Mouse (Mus musculus) mature B cell (primary cell): ENCODE measurements around the gene Manbal.

Experiments used
- in situ Hi-C: fragments of 300-500 bp; cut with MboI; formaldehyde crosslinking; loops from 2 replicates; pipeline ENCODE4 v1.14.3; 2019

Gene Manbal

DNA sequence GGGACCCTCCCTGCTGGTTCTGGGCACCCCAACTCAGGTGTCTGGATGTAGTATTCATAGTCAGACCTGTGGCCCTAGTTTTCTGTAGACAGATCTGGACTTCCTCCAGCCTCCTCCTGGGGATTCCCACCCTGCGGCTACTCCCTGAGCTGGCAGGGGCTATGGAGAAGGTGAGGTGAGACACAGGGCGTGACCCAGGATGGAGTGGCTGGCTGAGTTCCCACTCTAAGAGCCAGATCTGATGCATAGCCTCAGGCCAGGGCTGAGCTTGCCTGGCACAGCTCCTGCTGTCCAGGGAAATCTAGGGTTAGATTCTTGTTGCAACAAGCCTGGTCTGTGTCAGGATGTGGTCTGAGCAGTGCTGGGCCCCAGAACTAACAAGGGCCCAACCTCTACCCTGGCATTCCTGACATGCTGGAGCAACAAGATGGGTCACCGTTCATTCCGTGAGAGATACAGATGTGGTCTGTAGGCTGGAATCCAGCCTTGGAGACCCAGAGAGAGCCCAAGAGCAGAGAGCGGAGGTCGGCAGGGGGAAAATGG is 43.8 kb downstream of the Manbal start:
- in situ Hi-C loops, result no loop called here

DNA sequence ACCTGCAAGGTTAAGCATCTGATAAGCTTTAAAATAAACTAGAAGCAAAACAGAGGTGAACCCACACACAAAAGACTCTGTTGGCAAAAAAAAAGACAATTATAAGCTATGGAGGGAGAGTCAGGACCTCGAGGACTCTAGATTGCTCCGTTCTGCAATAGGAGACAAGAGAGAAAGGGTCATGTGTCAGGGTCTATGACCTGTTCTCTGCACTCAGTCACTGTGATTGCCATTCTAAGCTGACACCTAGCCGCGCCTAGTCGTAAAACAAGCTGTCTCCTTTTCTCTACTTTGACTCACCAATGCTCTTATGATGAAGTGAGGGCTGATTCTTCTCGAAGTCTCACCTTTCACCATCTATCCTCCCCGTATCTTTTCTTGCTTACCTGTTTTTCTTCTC is 45.1 kb downstream of the Manbal start:
- in situ Hi-C loops, result no loop called here

DNA sequence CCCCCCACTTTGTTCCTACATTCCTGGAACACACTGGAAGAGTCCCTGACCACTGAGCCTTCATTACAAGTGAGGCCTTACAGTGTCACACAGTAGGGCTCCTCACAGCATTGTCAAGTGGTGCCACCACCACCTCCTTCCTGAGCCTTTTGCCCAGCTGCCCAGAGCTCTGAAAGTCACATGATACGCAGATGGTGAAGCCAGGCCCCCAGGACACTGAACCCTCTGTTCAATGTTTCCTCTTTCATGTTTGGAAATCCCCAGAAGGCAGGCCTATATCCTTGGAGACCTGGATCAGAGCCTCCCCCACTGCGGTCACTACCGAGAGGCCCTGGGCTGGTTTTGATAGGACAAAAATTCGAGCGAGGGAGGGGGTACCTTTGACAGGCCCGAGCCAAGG is 49.8 kb downstream of the Manbal start:
- in situ Hi-C loops, result no loop called here

DNA sequence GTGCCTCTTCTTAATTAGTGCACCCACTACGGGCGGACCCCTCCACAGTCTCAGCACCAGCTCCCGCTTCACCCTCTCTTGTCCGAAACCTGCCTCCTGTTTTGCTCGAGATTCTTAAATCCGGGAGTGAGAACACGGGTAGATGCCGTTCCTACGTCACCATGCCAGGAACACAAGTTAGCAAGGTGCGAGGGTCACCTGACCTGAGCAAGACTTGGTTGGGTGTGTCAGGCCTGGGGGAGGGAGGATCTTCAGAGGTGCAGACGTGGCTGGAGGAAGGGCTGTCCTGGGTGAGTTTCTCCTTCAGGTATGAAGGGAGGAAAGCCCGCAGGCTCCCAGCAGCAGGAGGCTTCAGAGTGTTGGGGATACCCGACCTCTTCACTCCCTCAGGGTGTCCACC is 50.8 kb downstream of the Manbal start, which contains the start of gene Src:
TSS of gene Src (plus strand) at position 239 of the 400 bp plus-strand sequence.
- in situ Hi-C loops, result no loop called here

DNA sequence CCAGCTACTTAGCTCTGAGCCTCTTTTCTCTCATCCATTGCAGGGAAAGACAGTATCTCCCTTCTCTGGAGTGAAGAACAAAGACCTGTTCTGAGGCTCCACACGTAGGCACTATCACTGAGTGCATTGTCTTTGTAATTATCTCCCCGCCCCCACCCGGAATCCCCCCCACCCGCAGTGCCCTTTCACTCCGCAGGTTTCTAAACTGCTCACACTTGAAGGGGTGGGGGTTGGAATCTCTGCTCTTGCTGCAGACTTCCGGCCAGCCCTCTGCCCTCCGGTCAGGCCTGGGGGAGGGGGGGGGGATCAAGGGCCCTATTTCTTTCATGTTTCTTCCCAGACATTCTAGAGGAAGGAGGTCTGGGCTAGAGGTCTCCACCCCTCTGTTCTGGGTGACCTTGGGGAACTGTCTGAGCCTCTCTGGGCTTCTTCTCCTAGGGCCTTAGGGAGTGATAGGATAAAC is 51.2 kb downstream of the Manbal start:
- in situ Hi-C loops, result no loop called here

DNA sequence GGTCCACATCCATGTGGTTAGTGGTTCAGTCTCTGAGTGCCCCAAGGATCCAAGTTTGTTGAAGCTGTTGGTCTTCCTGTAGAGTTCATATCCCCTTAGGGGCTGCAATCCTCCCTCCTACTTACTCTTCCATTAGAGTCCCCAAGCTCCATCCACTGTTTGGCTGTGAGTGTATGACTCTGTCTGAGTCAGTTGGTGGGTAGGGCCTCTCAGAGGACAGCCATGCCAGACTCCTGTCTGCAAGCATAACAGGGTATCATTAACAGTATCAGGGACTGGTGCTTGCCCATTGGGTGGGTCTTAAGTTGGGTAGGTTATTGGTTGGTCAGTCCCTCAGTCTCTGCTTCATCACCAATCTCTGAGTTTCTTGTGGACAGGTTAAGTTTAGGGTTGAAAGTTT is 52.1 kb downstream of the Manbal start:
- in situ Hi-C loops, result no loop called here

DNA sequence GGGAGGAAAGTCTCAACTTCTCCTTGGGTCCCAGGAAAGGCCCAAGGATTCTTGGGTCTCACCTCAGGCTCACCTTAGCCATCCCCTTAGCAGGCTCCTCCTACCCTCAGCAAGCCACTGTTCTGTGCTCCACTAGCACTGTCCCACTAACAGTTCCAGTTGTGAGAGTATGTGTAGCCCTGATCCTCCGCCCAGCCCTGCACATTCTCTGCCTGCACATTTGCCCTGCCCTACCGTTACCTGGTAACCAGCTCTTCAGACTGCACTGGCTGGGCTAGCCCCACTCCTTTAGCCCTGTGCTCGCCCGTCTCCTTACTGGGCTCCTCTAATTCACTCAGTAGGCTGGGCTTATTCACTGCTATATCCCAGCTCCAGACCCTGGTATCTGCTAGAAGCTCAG is 53.0 kb downstream of the Manbal start:
- in situ Hi-C loops, result no loop called here

DNA sequence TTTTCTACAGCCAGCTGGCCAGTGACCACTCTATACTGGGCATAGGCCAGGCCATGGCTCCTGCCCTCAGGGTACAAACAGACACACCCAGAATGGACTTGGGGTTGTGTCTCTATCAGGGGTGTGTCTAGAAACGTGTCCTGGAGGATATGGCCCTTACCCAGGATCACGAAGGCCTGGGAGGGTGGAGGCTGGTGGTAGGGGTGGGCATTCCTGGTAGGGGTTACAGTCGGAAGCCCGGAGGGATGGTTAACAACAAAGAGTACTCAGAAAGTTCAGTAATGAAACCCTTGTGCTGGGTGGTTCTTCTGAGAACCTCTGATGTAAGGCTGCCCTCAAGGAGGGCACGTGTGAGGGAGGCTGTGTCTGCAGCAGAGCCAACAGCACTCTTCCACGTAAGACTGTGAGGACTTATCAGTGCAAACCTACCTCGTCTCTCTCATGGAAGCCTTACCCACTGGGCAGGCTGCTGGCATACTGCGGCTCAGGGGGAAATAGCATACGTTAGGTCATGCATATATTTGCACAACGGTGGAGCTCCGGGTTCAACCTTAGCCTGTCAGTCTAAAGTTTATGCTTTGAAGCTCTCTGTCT is 54.8 kb downstream of the Manbal start:
- in situ Hi-C loops, result no loop called here

DNA sequence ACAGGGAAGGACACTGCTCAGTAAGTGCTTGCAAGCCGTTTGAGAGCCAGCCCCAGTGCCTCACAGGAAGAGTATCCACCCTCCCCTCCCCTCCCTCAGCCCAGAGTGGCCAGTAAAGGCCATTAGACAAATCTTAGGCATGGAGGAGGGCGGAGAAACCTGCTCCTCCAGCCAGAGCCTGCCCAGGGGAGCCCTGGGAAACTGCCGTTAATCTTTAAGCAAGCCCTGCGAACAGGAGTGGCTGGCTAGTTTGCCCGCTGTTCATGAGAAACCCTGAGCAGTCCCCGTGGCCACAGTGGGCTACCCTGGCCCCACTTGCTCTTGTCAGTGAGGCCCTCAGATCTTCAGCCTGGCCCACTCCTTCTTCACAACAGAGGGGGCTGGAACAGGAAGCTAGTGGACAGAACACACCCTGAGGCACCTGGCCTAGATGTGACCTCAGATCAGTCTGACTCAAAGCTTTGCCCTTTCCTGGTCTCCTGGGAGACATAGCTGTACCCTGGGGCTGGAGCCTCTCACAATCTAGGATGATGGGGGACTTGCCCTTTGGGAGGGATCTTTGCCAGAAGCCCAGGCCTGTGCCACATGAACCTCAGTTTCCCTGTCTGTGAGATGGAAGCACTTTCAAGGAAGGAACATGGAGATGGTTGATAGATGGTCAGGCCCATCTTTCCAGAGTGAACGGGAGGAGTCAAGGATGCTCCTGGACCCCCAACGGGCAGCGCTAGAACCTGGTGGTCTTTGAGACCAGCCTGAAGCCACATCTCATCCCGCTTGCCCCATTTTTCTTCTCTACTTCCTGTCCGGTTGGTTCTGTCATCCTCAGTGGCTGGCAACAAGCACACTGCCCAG is 55.7 kb downstream of the Manbal start:
- in situ Hi-C loops, result no loop called here

DNA sequence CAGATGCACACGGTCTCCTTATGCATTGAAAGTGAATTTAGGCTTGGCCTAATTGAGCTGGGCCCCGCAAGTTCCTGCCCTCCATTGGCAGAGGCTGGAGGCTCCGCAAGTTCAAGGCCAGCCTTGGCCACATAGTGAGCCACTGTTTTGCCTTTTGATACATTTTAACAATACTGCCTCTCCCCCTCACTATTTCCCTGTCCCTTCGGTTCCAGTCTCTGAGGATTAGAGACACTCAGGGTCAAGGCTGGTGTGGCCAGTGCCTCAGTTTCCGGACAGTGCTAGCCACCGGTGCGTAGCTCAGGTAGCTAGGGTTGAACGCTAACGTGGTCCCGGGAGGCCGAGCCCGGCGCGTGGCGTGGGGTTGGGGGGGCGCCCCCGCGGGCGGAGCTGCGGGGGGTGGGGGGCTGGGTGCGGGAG is 56.3 kb downstream of the Manbal start:
- in situ Hi-C loops, result no loop called here

DNA sequence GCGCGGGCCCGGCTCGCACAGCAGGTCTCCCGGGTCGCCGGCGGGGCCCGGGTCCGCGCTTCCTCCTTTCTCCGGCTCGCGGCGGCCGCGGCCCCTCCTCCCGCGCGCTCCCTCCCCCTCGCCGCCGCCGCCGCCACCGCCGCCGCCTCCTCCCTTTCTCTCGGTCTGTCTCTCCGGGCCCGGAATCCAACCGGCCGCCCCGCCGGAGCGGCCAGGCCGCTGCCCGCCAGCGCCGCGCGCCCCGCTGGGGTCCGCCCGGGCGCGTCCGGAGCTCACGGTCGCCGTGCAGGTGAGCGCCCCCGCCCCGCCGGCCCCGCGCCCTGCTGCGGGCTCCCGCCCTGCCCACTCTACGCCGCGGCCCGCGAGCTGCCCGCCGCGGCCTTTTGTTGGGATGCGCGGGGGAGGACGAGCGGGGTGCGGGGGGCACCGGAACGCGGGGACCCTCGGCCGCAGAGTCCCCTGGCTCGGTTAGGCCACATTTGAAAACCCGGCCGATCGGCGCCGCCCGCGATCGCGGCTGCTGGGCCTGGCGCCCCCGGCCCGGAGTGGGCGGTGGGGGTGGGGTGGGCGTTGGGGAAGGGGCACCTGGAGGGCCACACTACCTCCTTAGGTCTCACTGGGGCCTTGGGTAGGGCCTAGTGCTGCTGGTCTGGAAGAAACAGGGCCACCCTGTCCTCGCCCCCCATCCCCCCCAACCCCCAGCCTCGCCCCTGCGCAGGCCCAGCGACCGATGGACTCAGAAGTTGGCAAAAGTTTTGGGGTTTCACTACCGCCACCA is 56.9 kb downstream of the Manbal start:
- in situ Hi-C loops, result no loop called here

DNA sequence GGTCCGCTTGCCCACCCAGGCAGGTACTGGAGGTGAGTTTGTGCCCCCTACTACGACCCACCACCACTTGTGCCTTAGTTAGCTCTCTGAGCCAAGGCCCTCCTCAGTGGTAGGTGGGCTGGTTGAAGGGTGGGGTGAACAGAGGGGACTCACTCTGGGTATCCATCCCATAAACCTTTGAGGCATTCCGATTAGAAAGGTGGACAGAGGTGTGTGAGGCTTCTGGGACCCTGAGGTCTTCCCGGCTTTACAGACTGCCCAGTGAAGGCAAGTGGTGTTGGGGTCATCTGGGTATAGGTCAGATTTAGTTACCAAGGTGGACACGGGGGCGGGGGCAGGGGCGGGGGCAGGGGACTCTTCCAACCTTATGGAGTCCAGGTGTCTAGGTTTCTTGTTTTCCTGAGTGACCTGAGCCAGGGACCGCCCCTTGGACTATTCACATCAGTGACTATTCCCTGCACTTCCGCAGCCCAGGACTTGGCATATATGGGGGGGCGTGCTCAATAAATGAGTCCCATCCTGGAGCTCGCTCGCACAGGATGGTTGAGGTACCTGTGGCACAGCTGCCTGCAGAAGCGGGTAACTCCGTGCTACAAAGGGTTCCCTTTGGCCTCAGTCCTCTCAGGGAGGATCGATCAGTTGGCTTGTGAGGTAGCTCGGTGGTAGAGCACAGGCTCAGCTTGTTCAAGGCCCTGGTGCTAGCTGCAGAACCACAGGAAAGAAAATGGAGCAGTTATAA is 57.7 kb downstream of the Manbal start:
- in situ Hi-C loops, result no loop called here

DNA sequence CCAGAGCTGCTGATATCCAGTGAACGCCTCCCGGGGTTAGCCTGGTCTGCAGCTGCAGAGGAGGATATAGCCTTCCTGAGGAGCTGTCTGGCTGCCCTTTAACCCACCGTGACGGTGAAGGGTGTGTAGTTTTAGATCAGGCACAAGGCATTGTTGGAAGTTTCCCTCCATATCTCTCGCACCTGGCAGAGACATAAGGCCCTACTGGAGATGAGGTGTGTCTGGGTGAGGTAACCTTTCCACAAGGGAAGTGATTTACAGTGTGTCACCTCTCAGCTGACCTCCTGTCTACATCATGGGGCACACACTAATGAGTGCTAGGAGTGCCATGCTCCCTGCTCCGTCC is 58.2 kb downstream of the Manbal start:
- in situ Hi-C loops, result no loop called here

DNA sequence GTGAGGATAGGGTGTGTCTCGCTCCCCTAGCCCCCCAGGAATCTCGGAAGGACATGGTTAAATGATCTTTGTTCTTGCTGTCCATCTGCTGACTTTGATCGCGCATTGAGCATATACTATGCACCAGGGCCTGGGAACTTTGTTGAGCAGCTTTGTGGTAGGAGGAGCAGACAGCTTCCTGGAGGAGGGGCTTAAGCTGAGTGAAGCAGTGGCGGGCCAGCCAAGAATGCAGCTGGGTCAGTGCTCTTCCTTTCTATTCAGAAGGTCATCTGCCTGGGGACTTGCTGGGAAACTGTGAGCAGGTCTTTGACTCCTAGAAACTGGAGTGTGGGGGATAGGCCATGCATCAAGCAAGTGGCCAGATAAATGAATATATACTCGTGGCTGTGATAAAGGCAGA is 58.8 kb downstream of the Manbal start:
- in situ Hi-C loops, result no loop called here

DNA sequence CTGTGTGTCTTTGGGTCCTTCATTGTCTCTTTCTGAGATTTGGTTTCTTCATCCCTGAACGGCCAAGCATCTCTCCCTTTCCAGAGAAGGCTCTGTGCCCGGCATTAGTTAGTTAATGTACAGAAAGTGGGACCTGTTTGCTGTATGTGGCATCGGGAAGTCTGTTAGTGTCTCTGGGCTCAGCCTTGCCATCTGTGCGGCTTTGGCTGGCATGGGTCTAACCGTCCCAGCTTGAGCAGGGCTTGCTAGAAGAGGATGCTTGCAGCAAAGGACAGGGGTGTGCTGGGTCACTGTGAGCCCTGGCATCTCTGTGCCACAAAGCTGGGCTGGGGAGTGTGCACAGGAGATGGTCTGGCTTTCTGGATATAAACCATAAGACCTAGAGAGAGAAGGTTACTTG is 59.8 kb downstream of the Manbal start:
- in situ Hi-C loops, result no loop called here

DNA sequence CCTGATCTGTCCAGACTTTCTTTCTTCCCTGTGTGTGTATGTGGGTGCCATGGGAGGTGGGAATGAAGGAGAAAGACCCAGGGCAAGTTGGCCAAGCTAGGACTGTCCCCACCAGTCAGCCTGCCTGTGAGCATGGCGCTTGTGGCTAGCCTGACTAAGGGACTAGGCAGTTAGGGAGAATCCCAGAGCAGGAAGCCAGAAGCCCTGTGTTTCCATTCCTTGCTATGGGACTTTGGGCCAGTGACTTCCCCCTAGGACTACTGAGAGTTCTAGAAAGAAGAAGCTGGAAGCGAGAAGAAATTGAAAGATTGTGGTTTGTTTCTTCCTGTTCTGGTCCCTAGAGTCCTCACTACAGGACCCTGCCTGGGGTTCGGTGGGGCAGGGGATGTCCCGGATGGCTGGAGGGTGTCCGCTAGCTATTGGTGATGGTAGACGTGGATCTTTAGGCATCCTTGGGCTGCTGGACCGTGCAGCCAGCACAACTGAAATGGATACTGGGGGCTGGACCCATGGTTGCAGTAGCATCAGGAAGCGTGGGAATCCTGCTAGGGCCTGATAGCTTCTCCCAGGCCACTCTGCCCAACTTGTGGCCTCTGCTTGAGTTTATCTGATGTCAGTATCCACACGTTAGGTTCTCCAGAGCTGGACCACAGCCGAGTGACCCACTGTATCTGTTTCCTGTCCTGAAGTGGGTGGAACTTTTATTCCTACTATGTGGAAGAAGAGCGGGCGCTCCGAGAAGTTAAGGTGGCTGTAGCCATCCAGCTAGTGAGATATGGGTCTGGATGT is 61.2 kb downstream of the Manbal start:
- in situ Hi-C loops, result no loop called here

DNA sequence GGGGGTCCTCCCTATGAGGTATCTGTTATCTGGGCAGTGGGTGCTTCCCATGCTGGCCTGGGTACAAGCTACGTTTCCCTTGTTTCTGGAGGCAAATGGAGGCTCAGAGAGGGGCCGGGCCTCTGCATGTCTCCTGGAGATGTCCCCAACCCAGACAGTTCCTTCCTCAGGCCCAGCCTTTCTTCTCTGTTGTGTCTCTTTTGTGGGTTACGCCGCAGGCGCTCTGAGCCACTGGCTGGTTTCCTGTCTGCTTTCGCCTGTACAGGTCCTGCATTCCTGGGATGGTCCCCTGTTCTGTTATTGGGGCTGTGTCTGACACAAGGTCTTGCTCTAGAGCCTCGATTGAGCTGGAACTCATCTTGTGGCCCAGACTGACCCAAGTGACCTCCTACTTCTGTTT is 62.3 kb downstream of the Manbal start:
- in situ Hi-C loops, result no loop called here

DNA sequence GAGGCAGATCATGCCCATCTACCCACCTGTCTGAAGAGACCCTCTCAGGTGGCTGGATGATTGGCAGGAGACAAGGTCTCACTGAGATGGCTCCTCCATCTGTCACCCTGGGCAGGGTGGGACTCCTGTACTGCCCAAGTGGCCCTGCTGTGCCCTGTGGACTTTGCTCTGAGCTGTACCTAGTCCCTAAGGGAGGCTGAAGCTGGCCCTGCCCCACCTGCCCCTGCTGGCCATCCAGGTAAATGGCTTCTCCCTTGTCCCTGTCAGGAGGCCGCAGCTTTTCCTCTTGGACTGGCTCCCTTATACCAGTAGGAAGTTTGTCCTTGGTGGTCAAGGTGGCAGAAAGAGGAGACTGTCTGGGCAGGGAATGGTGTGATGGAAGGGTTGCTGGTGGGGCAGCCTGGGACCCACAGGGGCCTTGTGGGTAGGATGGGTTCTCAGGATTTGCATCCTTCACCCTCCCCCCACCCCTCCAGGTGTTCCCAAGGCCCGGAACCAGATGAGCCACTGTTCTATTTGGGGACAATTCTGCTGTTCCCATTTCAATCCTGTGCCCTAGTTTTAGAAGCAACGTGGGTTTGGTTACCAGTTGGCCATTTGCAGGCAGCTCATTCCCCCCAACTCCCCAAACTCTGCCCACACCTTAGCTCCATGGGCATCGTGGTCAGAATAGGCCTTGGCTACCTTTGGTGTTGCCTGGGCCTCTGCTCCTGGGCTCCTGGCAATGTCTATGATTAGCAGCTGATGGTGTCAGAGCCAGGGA is 63.5 kb downstream of the Manbal start:
- in situ Hi-C loops, result no loop called here

DNA sequence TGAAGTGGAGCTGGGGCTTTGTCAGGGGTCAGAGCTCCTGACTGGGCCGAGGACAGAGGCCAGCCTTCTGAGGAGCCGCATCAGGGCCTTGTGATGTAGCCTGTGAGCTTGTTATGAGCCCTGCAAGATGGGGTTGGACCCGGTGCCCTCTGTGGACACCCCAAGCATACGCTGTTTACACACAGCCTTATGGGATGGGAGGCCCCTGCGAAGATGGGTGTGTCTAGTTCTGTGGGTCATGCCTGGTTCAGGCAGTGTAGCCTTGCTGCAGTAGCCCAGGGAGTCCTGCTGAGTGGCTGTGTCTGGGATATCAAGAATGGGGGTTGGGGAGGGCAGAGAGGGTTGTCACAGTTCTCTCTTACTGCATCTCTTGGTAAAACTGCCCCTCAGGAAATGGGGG is 64.5 kb downstream of the Manbal start:
- in situ Hi-C loops, result no loop called here

DNA sequence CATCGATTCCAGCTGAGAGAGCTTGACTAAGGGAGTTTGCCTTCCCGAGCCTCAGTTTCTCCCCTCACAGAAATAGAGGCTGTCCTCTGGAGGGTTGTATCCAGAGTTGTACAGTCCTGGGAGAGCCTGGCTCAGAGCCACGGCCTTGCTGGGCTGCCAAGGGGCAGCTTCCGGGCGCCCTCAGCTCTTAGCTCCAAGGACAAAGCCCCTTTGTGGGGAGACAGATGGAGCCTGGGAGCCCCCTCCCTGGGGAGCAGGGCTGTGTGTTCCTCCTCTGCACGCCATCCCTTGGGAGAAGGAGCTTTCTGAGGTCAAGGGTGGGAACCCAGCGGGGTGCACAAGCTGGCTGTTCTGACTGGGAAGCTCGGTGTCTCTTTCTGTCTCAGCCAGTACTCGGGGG is 65.1 kb downstream of the Manbal start:
- in situ Hi-C loops, result no loop called here
